Mouse (Mus musculus): Measurements from ENCODE around the gene Nr5a2.

Gene Nr5a2

DNA sequence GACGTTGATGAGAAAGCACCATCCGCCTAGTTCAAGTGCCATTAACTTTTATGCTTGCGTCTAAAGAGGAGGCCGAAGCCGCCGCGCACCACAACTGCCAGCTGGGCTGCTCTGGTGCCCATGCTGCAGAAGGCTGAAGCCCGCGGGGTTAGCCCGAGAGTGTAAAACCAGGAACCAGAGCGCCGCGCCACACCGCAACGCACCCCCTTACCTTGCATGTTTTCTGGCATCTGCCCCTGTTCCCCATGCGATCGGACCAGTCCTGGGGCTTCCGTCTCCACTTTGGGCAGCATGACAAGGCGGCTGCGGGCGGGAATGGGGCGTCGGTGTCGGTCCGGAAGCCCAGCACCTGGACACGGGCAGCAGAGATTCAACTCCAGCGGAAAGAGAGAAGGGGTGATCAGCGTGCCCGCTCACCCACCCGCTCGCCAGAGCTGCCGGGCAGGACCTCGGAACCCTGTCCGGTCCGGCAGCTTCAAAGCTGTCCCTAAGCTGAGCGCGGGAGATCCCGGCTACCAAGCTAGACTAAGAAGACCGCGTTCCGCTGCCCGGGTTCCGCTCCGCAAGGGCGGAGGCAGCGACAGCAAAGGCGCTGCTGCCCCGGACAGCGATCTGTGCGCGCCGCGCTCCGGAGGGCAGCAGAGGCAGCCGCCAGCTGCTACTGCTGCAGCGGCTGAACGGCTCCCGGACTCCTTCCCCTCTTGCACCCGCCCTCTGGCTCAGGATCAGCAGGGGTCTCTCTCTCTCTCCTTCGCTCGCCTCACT, 11.6 kb downstream of the Nr5a2 start:
- DNase-seq: peak; percentile 59 to 63

DNA sequence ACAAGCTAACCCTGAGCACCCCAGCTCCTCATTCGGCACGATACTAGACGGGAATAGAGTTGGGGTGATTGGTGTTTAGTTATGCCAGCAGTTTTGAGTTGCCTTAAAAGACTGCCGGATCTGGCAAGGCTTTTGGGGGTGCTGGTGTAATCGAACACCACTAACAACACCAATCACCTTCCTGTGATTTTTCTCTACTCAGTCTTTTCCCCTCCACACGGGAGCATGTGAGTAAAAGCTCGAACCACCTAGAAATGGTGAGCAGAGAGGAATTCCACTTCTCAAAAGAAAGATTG, 12.2 kb downstream of the Nr5a2 start:
- DNase-seq: no peak

DNA sequence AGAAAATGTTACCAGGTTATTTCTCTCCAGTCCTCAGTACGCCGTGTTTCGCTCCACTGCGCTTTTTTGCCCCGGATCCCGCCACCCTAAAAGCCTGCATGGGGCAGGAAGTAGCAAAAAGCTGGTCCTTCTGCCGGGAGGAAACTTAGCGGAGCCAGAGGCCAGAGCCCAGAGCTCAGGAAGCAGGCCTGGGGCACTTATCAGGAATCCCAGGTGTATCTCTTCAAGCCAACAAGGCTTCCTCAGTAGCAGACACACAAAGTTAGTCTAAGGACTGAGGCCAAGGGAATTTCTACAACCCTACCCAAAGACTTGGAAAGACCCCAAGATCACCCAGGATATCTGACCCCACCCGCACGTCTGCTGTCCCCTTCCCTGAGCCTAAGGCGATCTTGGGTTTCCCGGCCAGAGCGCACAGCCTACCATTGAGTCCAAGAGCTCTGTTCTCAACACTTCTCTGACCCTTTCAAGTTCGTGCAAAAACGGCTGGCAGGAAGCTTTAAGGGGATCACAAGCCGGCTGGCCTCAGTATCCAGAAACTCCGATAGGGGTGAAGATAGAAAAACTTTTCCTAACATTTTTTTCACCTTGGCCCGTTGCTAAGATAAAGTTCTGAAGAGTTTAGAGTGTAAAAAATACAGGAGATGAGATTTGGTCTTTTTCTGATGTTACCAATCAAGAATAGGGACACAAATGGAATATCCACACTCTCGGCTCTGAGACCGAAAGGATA, 12.7 kb downstream of the Nr5a2 start:
- DNase-seq: no peak

DNA sequence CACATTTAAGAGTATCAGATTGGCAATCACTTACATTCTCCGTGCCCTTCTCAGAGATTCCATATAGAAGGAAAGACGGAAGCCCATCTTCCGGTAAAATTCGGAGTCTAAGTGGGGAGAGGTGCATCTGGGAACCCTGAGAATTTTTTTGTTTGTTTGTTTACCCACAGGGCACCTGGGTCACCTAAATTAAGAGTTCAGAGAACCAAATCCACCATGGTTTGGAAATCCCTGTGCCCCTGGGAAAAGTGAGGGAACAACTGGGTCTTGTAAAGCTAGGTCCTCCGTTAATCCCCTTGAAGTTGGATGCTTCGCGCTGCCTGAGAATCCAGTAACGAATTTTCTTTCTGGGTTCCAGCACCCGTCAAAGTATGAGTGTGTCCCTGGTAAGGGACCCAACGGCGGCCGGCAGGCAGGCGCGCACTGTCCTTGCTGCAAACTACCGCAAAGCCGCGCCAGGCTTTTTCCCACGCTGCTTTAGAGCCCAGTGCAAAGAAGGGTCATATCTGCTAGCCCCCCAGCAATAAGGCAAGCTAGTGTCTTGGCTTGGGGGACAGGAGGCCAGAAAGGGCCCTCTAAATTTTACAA, 13.3 kb downstream of the Nr5a2 start:
- DNase-seq: no peak

- no peak for DNase-seq
These were observed 13.8 kb downstream of the Nr5a2 start for GRCm38 (mm10) chr1:136946404-136946803.

- DNase-seq: no peak
These were observed 14.4 kb downstream of the Nr5a2 start for GRCm38 (mm10) chr1:136945876-136946275.

DNA sequence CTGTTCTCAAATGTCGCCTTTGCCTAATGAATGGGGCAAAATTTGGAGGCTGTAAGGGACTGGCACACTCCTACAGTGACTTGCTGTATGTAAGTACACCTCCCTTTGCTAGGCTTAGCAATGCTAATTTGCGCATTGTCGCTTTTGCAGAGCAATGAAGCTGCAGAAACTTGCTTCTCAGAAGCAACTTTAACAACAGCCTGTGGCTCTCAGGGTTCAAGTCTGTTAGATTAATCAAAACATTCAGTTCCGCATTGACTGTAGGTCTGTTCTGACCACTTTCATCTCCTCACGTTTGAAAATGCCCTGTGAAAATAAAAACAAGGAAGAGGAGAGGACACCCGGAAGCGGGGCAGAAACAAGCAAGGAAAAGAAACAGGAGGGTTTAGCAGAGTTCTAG, 14.8 kb downstream of the Nr5a2 start:
- no peak for DNase-seq

- DNase-seq: no peak
These were observed 19.6 kb downstream of the Nr5a2 start for GRCm38 (mm10) chr1:136940603-136941002.

GRCm38 (mm10) chr1:136939220-136939619, 21.0 kb downstream of the Nr5a2 start:
- no peak for DNase-seq

GRCm38 (mm10) chr1:136935960-136936324, 24.3 kb downstream of the Nr5a2 start:
- DNase-seq: no peak

GRCm38 (mm10) chr1:136935316-136935959, 24.8 kb downstream of the Nr5a2 start:
- DNase-seq: peak in 1 of 2 experiments; percentile 44

DNA sequence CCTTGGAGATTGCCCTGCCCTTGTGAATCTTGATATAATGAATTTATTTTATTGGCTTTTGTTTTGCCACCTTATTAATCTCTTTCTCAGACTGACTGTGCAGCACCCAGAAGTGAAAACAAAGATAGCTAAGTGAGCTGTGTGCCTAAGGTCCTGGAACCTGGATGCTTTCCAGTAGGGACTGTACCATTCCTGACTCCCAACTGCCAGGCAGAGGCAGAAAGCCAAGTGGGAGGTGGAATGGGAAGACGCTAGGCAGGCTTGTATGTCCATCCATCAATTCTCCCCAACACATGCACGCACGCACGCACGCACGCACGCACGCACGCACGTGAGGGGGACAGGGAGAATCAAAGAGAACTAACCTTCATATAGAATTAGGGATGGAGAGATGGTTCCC, 26.2 kb downstream of the Nr5a2 start:
- DNase-seq: peak; percentile 75 to 82

DNA sequence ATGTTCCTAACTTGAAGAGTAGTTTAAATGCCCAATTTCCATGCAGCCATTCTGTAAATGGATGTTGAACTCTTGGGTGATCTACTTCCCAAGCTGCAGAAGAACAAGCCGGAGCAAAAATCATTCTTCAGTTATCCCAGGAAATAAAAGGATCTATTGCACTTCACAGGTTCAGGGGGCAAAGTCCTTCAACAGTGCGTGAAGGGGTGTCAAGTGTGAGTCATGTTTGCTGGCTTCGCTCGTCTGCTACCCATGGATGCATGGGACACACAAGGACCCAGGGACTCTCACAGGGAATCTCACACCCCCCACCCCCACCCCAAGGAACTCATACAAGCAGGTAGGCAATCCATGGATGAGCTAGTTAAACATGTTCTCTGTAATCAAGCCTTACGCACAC, 29.2 kb downstream of the Nr5a2 start:
- no peak for DNase-seq

- no peak for DNase-seq
These were observed 30.5 kb downstream of the Nr5a2 start for GRCm38 (mm10) chr1:136929743-136930142.

DNA sequence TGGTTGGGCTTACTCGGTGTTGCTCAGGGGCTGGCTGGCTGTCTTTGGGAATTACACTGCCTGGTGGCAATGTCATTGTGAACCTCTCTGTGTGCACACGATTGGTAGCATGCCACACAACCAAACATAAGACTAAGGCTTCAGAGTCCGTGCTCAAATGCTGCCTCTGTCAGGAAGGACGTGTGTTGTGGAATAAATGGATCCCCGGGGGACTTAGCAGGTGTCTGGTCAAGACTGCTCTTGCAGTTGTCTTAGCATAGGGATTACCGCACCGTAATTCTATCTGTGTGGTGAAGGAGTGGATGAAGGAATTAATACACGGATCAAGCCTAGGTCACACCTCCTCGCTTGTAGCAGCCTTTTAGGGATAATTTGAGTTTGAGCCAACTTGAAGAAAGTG, 32.8 kb downstream of the Nr5a2 start:
- no peak for DNase-seq

GRCm38 (mm10) chr1:136926026-136926425, 34.2 kb downstream of the Nr5a2 start:
- no peak for DNase-seq

DNA sequence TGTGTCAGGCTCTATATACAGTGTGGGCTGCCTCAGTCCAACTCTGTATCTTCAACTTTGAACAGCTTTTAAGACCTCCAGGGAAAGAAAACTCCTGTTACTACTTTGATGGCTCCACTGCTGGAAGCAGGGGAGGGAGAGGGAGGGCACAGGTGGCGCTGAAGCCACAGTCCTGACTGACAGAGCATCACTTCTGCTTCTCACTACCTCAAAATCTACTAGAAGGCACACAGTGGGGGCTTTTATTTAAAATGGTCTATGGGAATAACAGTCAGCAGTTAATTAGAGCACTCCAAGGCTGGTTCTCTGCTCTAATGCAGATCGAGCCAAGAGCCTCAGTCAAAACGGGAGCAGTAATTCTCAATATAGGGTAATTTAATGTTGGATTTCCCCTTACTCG, 40.2 kb downstream of the Nr5a2 start:
- no peak for DNase-seq

DNA sequence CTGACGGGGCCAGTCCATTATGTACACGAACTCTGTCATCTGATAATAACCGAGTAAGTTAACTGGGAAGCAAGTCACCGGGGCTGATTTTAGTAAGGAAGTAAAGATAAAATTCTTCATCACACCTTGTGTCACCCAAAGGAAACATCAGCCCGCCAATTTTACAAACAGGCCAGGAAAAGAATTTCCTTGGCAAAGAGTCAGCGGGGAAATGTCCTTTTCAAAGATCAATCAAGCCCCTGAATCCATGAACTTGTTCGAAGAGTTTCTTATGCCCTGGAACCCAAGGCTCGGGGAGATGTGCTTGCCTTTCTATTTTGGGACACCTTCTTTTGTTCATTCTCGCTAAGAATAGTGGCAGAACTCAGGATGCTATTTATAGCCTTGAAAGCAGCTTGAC, 41.5 kb downstream of the Nr5a2 start:
- DNase-seq: no peak

DNA sequence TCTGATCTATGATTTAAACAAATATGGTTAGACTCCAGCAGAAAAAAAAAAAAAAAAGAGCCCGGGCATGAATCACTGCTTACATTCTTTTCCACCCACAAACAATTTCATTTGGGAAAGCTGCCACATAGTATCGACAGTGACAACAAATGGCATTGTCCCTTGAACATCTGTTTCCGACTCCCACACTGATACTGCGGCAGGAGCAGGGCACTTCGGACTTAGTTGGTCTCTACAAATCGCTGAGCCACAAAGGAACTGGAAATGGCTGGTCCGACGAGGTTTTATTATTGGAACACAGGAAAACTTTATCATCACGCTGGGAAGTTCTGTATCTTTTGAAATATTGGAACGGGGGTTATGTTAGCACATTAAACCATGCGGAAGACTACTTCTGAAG, 44.8 kb downstream of the Nr5a2 start:
- no peak for DNase-seq

DNA sequence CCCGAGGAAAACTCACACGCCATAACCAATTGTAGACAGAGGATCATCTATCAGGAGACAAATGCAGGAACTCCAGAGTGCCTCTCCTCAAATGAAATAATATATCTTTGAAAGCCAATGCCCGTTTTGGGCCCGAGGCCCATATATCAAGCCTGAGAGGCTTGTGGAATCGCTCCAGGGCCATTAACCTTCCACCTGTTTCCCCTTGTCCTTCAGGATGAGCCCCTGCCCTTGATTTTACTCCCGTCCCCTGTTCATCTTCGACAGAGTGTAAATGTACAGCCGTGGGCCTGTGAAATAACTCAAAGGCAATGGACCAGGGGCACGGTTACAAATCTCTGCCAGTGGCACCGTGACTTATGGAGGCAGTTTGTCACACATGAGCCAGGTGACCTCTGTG, 48.3 kb downstream of the Nr5a2 start:
- no peak for DNase-seq

DNA sequence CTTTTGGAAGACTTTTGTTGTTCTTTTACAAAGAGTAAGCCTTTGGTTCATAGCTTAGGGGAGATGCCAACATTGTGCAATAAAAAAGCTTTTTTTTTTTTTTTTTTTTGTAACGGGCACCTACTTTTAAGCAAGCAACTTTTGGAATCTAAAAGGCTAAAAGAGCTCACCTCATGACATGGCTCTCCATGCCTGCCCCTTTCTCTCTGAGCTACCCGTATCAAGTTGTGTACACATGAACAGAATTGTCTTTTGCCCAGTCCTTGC, 48.7 kb downstream of the Nr5a2 start:
- no peak for DNase-seq

DNA sequence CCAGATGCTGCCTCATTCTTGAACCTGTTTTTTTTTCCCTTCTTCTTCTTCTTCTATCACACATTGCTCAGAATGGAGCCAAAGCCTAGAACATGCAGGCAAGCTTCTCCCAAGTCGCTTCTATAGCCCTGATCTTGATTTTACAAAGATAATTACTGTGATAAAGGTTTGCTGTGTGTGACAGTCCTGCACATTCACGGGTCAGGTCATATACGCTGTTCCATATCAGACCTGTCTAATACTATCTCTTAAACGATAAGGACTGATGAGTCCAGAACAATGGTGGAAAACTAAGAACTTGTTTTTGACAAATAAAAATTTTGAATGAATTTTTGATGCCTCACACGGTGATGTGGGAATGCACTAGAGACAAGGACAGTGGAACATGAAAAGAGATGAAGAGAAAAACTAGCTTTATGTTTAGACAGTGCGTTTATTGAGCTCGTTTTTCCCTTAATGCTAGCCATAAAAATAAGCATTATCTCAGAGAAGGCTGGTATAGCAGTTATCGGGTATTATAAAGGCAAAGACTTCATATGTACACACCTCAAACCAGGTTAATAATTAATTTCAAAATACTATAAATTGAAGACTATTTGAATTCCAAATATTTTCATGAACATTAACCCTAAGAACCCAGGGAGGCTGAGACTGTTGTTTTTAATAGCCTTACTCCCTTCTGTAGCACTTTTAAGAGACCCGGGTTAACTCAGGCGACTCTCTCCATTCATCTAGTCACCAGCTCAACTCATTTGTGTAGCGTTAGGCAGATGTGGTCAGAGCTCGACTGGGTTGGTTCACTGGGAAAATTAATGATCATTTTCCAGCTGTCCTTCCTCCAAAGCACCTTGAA, 49.3 kb downstream of the Nr5a2 start:
- DNase-seq: no peak

DNA sequence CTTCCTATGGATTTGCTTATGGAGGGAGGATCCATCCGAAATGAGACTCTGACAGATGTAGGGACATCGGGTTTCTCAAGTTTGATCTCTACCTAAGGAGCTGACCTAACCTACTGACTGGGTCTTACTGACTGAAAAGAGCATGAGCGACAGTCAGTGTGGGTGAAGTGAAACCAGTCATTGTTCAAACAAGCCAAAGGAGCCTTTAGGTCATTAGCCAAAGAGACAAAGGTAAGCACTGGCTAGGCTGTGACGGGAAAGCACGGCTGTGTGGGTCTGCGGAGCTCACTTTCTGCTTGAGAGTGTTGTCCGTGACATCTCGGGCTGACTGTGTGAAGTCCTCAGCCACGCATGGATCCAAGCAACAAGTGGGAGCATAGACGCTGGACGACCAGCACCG, 50.1 kb downstream of the Nr5a2 start:
- DNase-seq: no peak

All from cerebellum, postnatal 10 days (tissue).